Mouse (Mus musculus): Measurements from ENCODE around the gene Prn.

DNA sequence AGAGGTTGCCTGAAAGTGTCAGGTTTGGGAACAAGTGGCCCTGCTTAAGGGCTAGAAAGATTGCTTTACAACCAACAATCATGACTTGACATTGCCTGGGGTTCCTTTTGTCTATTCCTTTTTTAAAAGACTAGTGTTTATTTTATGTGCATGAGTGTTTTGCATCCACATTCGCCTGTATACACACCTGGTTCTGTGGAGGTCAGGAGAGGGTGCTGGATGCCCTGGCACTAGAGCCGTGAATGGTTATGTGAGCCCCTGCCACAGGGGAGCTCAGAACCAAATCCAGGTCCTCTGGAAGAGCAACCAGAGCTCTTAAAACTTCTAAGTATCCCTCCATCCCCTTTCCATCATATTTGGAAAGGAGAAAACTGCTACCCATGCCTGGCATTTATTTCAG is 1.1 kb downstream of the Prn start:
- no peak for TF ChIP-seq CTCF (IDR thresholded peaks at IDR 0.05)
- no peak for TF ChIP-seq EP300 (IDR thresholded peaks at IDR 0.05)

Measured in lung, postnatal 0 days (tissue).